Mouse (Mus musculus): ENCODE measurements around the gene Limd2. TPM values are rescaled to one million over a fixed set of nuclear protein-coding genes. Genes with fewer than 3 reads are reported as not detected.

Gene Limd2
- total and polyA plus RNA-seq, 3 experiments = 275 to 563 (median 367) TPM

GRCm38 (mm10) chr11:106158081-106158929, 2.4 kb downstream of the Limd2 start (continued):
- TF ChIP-seq ZMIZ1 (IDR thresholded peaks at IDR 0.05; ENCODE audit: low read depth, low read length) = no peak; the same call in none of the 2 replicates
- no peak for TF ChIP-seq PAX5 (IDR thresholded peaks at IDR 0.05; ENCODE audit: low read length)
- 0 out of 2 replicates have a peak, but pooled peaks have one; percentile 26 for TF ChIP-seq POLR2AphosphoS2 (IDR thresholded peaks at IDR 0.05; ENCODE audit: low read depth, low read length)
- TF ChIP-seq POLR2A (IDR thresholded peaks at IDR 0.05; ENCODE audit: low read depth, low read length) = peak; percentile 36; the same call in 1 of the 2 replicates
- 0 out of 2 replicates have a peak, but pooled peaks have one; percentile 83 for TF ChIP-seq CHD1 (IDR thresholded peaks at IDR 0.05; ENCODE audit: low read depth, low read length)
- no peak for TF ChIP-seq MEF2A (IDR thresholded peaks at IDR 0.05; ENCODE audit: borderline replicate concordance, low read depth, low read length)
- no peak for TF ChIP-seq IRF4 (IDR thresholded peaks at IDR 0.05; ENCODE audit: low read depth, low read length)
- no peak for TF ChIP-seq USF2 (conservative IDR thresholded peaks at IDR 0.05; ENCODE audit: low read depth, low read length)
- no peak for TF ChIP-seq GABPA (IDR thresholded peaks at IDR 0.05; ENCODE audit: insufficient replicate concordance, low read depth, low read length)
- no peak for TF ChIP-seq USF1 (IDR thresholded peaks at IDR 0.05; ENCODE audit: low read depth, low read length)
- no peak for TF ChIP-seq RCOR1 (conservative IDR thresholded peaks at IDR 0.05; ENCODE audit: low read depth, low read length)
- no peak for TF ChIP-seq TBP (conservative IDR thresholded peaks at IDR 0.05; ENCODE audit: low read depth, low read length)
- TF ChIP-seq RAD21 (IDR thresholded peaks at IDR 0.05; ENCODE audit: low read depth, low read length) = peak; percentile 82
- TF ChIP-seq MAZ (IDR thresholded peaks at IDR 0.05; ENCODE audit: low read depth, low read length) = peak; percentile 87; the same call in 1 of the 2 replicates

- peak overlapping the region; percentile 96; the same call in 1 of the 2 replicates for H3K9ac ChIP-seq (ENCODE audit: insufficient read depth, low read depth)
- H3K79me2 ChIP-seq (replicated peaks; ENCODE audit: control insufficient read depth, extremely low read depth, insufficient read depth, poor library complexity, severe bottlenecking) = peaks cover 29% of the 10 kb centered on the region
- peak; percentile 37 for TF ChIP-seq POLR2A (IDR thresholded peaks at IDR 0.05; ENCODE audit: low read depth, low read length)
- no peak for TF ChIP-seq TCF12 (IDR thresholded peaks at IDR 0.05; ENCODE audit: low read depth, low read length)
- TF ChIP-seq ELF1 (IDR thresholded peaks at IDR 0.05; ENCODE audit: low read depth, low read length) = no peak
- TF ChIP-seq KAT2A (IDR thresholded peaks at IDR 0.05; ENCODE audit: insufficient replicate concordance, low read length) = no peak
- no peak for TF ChIP-seq MXI1 (IDR thresholded peaks at IDR 0.05; ENCODE audit: low read depth, low read length)
- no peak for TF ChIP-seq PAX5 (IDR thresholded peaks at IDR 0.05; ENCODE audit: low read length)
- TF ChIP-seq RCOR1 (conservative IDR thresholded peaks at IDR 0.05; ENCODE audit: low read depth, low read length) = no peak
- no peak for TF ChIP-seq CHD1 (IDR thresholded peaks at IDR 0.05; ENCODE audit: low read depth, low read length)
- peak overlapping the region; percentile 90; the same call in 1 of the 2 replicates for H3K27ac ChIP-seq (ENCODE audit: insufficient read depth, low read depth)
- H3K4me3 ChIP-seq (replicated peaks in 1 of 3; ENCODE audit: low read depth in 2 of 3, low read length in 2 of 3, poor library complexity in 1 of 3) = peak overlapping the region in 2 of 3 experiments; percentile 6 to 19
- H3K4me1 ChIP-seq (ENCODE audit: control insufficient read depth in 1 of 2, insufficient read depth in 2 of 2) = peaks cover 31 to 62% of the 10 kb centered on the region in 2 experiments
- peak overlapping the region; percentile 78; the same call in 1 of the 2 replicates for H3K4me2 ChIP-seq (ENCODE audit: insufficient read depth, low read depth, poor library complexity, severe bottlenecking)
- no peaks in the 10 kb centered on the region for H3K27me3 ChIP-seq (replicated peaks)
- in situ Hi-C loops (cut with MboI; ENCODE audit: low pct_ligation_motif_present, low pct_unique_long_range_greater_than_20kb, low sequenced_read_pairs) = no loop called here
- no peaks in the 10 kb centered on the region for H3K9me3 ChIP-seq (replicated peaks; ENCODE audit: low read length)
- DNase-seq (ENCODE audit: extremely low read depth) = no peak
- peaks cover 56 to 68% of the 10 kb centered on the region in 2 experiments for H3K36me3 ChIP-seq (replicated peaks in 1 of 2; ENCODE audit: control insufficient read depth in 1 of 2, insufficient read depth in 1 of 2, low read length in 1 of 2)
- dilution Hi-C loops (cut with MboI; ENCODE audit: extremely low pct_ligation_motif_present, extremely low pct_unique_long_range_greater_than_20kb, low sequenced_read_pairs) = no loop called here
Observed at GRCm38 (mm10) chr11:106157154-106157553, 3.5 kb downstream of the Limd2 start.
